Mouse (Mus musculus) lung, adult 2 months (tissue): ENCODE results near the gene Ap2b1.

Experiments
- CTCF ChIP-seq: fragments of 200-500 bp; IDR thresholded peaks from 2 replicates; pipeline ENCODE4 v1.5.1; 2011; ENCODE audit warnings: mild to moderate bottlenecking, low read length, control low read depth; ENCODE audit not compliant: insufficient read depth
- POLR2A ChIP-seq: fragments of 200-500 bp; IDR thresholded peaks from 2 replicates; pipeline ENCODE4 v1.6.1; 2011; ENCODE audit warnings: low read depth, mild to moderate bottlenecking, control low read depth, low read length, borderline replicate concordance; ENCODE audit errors: extremely low read depth

DNA sequence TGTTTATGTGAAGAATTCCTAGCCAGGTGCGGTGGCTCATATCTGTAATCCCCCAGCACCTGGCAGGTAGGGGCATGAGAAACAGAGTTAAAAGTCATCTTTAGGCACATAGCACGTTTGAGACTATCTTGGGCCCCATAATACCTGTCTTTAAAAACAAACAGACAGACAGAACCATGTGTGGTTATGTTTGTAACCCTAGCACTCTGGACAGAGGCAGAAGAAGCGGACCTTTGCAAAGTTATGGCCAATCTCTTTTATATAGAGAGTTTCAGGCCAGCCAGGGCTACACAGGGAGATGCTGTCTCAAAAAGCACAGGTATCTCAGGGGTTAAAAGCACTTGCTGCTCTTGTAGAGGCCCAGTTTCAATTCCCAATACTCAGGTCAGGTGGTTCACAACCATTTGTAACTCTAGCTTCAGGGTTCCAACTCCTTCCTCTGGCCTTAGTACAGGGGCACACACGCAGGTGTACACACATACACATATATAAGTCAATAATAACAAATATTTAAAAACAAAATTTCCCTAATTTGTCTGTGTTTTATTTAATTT, 8.0 kb downstream of the Ap2b1 start:
- TF ChIP-seq POLR2A (no peak), CTCF (no peak)
